Mouse (Mus musculus): Measurements from ENCODE around the gene Gpx3.

Gene Gpx3

GRCm38 (mm10) chr11:54920127-54920972, 18.1 kb downstream of the Gpx3 start:
- TF ChIP-seq GATA4 (IDR thresholded peaks at IDR 0.05; ENCODE audit: insufficient replicate concordance, low read length), result no peak

- no peak for TF ChIP-seq GATA4 (IDR thresholded peaks at IDR 0.05; ENCODE audit: insufficient replicate concordance, low read length)
Measured at GRCm38 (mm10) chr11:54920973-54921580, 18.8 kb downstream of the Gpx3 start.

- TF ChIP-seq GATA4 (IDR thresholded peaks at IDR 0.05; ENCODE audit: insufficient replicate concordance, low read length), result no peak
Measured at GRCm38 (mm10) chr11:54921798-54922197, 19.5 kb downstream of the Gpx3 start.

- no peak for TF ChIP-seq GATA4 (IDR thresholded peaks at IDR 0.05; ENCODE audit: insufficient replicate concordance, low read length)
Measured at GRCm38 (mm10) chr11:54922488-54922887, 20.2 kb downstream of the Gpx3 start.

GRCm38 (mm10) chr11:54924145-54924544, 21.9 kb downstream of the Gpx3 start:
- no peak for TF ChIP-seq GATA4 (IDR thresholded peaks at IDR 0.05; ENCODE audit: insufficient replicate concordance, low read length)

- no peak for TF ChIP-seq GATA4 (IDR thresholded peaks at IDR 0.05; ENCODE audit: insufficient replicate concordance, low read length)
Measured at GRCm38 (mm10) chr11:54927346-54928140, 25.3 kb downstream of the Gpx3 start.

GRCm38 (mm10) chr11:54928219-54928618, 26.0 kb downstream of the Gpx3 start:
- no peak for TF ChIP-seq GATA4 (IDR thresholded peaks at IDR 0.05; ENCODE audit: insufficient replicate concordance, low read length)

GRCm38 (mm10) chr11:54928886-54929285, 26.6 kb downstream of the Gpx3 start:
- TF ChIP-seq GATA4 (IDR thresholded peaks at IDR 0.05; ENCODE audit: insufficient replicate concordance, low read length), result no peak

- no peak for TF ChIP-seq GATA4 (IDR thresholded peaks at IDR 0.05; ENCODE audit: insufficient replicate concordance, low read length)
Measured at GRCm38 (mm10) chr11:54929290-54929689, 27.0 kb downstream of the Gpx3 start.

- no peak for TF ChIP-seq GATA4 (IDR thresholded peaks at IDR 0.05; ENCODE audit: insufficient replicate concordance, low read length)
Measured at GRCm38 (mm10) chr11:54929744-54930143, 27.5 kb downstream of the Gpx3 start.

- TF ChIP-seq GATA4 (IDR thresholded peaks at IDR 0.05; ENCODE audit: insufficient replicate concordance, low read length), result no peak
Measured at GRCm38 (mm10) chr11:54930318-54930979, 28.2 kb downstream of the Gpx3 start.

GRCm38 (mm10) chr11:54931405-54932093, 29.3 kb downstream of the Gpx3 start:
- no peak for TF ChIP-seq GATA4 (IDR thresholded peaks at IDR 0.05; ENCODE audit: insufficient replicate concordance, low read length)

GRCm38 (mm10) chr11:54932540-54932939, 30.3 kb downstream of the Gpx3 start:
- TF ChIP-seq GATA4 (IDR thresholded peaks at IDR 0.05; ENCODE audit: insufficient replicate concordance, low read length), result no peak

- TF ChIP-seq GATA4 (IDR thresholded peaks at IDR 0.05; ENCODE audit: insufficient replicate concordance, low read length), result no peak
Measured at GRCm38 (mm10) chr11:54934198-54934597, 31.9 kb downstream of the Gpx3 start.
